Mouse (Mus musculus): ENCODE data around the gene Fem1b. TPM values are rescaled to one million over a fixed set of nuclear protein-coding genes. Genes with fewer than 3 reads are reported as not detected.
A peak's percentile ranks its signal among the peaks of the same experiment; 100 is the strongest.
"Not testable (repeated sequence)": the region's sequence is repeated elsewhere in the genome, so short reads cannot be mapped to it uniquely, and the experiment has no call there.

The Fem1b gene
- 2.2 and 4.0 TPM in 2 replicates for polyA plus RNA-seq (2012; ENCODE audit: insufficient read depth, low replicate concordance)

GRCm38 (mm10) chr9:62811516-62812121 is at the start of gene Fem1b:
Fem1b (minus strand) TSS chr9:62811934.
- H3K27me3 ChIP-seq (replicated peaks): no peaks in the 10 kb centered on the region
- H3K36me3 ChIP-seq (replicated peaks; ENCODE audit: low read length): peaks cover 8% of the 10 kb centered on the region
- peak within 1 kb of the TSS; percentile 100 for H3K4me3 ChIP-seq (replicated peaks)
- peaks cover 56% of the 10 kb centered on the region for H3K4me1 ChIP-seq
- TF ChIP-seq GATA1 (IDR thresholded peaks at IDR 0.05; ENCODE audit: borderline replicate concordance, low read length): no peak
- H3K9me3 ChIP-seq: no peaks in the 10 kb centered on the region

DNA sequence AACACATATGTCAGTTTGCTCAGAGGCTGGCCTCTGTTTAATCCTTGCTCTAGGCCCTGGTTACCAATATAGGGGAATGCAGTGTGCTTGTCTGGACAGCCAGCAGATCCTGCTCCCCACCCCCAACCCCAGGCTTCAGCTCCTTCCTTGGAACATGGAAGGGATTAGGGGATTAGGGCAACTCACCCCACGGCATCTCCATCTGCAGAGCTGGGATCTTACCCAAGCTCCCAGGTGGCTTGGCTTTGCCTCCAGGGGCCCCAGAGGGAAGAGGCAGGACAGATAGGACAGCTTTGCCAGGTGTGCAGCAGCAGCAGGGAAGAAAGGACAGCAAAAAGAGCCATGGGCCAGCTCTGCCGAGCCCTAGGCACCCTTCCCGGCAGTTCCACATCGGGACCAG is 49.1 kb upstream of the Fem1b start:
- Histone ChIP-seq H3K4me3 (replicated peaks) (no peak overlapping the region), H3K4me1 (peaks cover 35% of the 10 kb centered on the region), H3K36me3 (replicated peaks; ENCODE audit: low read length) (no peaks in the 10 kb centered on the region), H3K9me3 (no peaks in the 10 kb centered on the region), H3K27me3 (replicated peaks) (peaks cover 13% of the 10 kb centered on the region)
- TF ChIP-seq FLI1 (IDR thresholded peaks at IDR 0.05; ENCODE audit: low read length) (no peak), GATA1 (IDR thresholded peaks at IDR 0.05; ENCODE audit: borderline replicate concordance, low read length) (no peak)

GRCm38 (mm10) chr9:62860102-62860501 is 48.4 kb upstream of the Fem1b start:
- Histone ChIP-seq H3K4me1 (peaks cover 35% of the 10 kb centered on the region), H3K27me3 (replicated peaks) (peaks cover 13% of the 10 kb centered on the region)
- H3K36me3 ChIP-seq (replicated peaks; ENCODE audit: low read length); H3K9me3 ChIP-seq; H3K4me3 ChIP-seq (replicated peaks): not testable (repeated sequence)

- Histone ChIP-seq H3K4me3 (replicated peaks) (no peak overlapping the region), H3K4me1 (peaks cover 50% of the 10 kb centered on the region), H3K9me3 (no peaks in the 10 kb centered on the region)
Measured at GRCm38 (mm10) chr9:62858266-62859019, 46.7 kb upstream of the Fem1b start.

DNA sequence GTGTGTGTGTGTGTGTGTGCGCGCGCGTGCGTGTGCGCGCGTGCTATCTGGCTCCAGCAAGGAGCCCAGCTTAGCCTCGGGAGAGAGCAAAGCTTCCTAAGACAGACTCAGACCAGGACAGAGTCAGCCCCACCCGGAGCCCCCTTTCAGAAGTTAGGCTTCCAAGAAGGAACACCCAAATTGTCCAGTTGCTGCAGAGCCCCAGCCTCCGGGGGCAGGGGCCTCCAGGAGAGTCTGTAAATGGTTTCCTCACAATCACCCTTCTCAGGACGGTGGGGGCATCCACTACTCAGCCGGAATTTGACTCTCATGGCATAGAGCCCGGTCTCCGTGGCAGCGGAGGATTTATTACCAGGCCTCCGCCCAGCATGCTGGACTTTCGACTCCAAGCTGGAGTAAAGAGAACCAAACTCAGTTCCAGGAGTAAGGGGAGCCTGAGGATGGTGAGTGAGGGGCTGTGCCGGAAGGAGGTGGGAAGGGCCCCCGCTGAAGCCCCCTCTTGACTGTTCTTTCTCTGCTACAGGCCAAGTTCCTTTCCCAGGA is 46.1 kb upstream of the Fem1b start, which contains the start of gene Calml4:
Calml4 (plus strand) TSS at position 362 of the 543 bp plus-strand sequence.
- Histone ChIP-seq H3K9me3 (no peaks in the 10 kb centered on the region), H3K36me3 (replicated peaks; ENCODE audit: low read length) (no peaks in the 10 kb centered on the region), H3K4me1 (peaks cover 50% of the 10 kb centered on the region), H3K27me3 (replicated peaks) (peaks cover 13% of the 10 kb centered on the region), H3K4me3 (replicated peaks) (peak within 1 kb of the TSS; percentile 47)
- TF ChIP-seq GATA1 (IDR thresholded peaks at IDR 0.05; ENCODE audit: borderline replicate concordance, low read length) (no peak), FLI1 (IDR thresholded peaks at IDR 0.05; ENCODE audit: low read length) (no peak)

More at GRCm38 (mm10) chr9:62858266-62859019, 46.7 kb upstream of the Fem1b start:
- H3K27me3 ChIP-seq (replicated peaks): peaks cover 13% of the 10 kb centered on the region
- TF ChIP-seq FLI1 (IDR thresholded peaks at IDR 0.05; ENCODE audit: low read length): no peak
- no peaks in the 10 kb centered on the region for H3K36me3 ChIP-seq (replicated peaks; ENCODE audit: low read length)

GRCm38 (mm10) chr9:62857216-62857615 is 45.5 kb upstream of the Fem1b start:
- Histone ChIP-seq H3K9me3 (no peaks in the 10 kb centered on the region), H3K4me3 (replicated peaks) (peak overlapping the region; percentile 47), H3K36me3 (replicated peaks; ENCODE audit: low read length) (peaks cover 2% of the 10 kb centered on the region), H3K27me3 (replicated peaks) (peaks cover 13% of the 10 kb centered on the region), H3K4me1 (peaks cover 50% of the 10 kb centered on the region)
- TF ChIP-seq FLI1 (IDR thresholded peaks at IDR 0.05; ENCODE audit: low read length) (no peak), GATA1 (IDR thresholded peaks at IDR 0.05; ENCODE audit: borderline replicate concordance, low read length) (no peak)

- peaks cover 60% of the 10 kb centered on the region for H3K4me1 ChIP-seq
- H3K27me3 ChIP-seq (replicated peaks): peaks cover 8% of the 10 kb centered on the region
- H3K9me3 ChIP-seq: no peaks in the 10 kb centered on the region
- H3K4me3 ChIP-seq (replicated peaks): no peak overlapping the region
- peaks cover 27% of the 10 kb centered on the region for H3K36me3 ChIP-seq (replicated peaks; ENCODE audit: low read length)
- TF ChIP-seq FLI1 (IDR thresholded peaks at IDR 0.05; ENCODE audit: low read length) (no peak), GATA1 (IDR thresholded peaks at IDR 0.05; ENCODE audit: borderline replicate concordance, low read length) (no peak)
Measured at GRCm38 (mm10) chr9:62854483-62854882, 42.7 kb upstream of the Fem1b start.

DNA sequence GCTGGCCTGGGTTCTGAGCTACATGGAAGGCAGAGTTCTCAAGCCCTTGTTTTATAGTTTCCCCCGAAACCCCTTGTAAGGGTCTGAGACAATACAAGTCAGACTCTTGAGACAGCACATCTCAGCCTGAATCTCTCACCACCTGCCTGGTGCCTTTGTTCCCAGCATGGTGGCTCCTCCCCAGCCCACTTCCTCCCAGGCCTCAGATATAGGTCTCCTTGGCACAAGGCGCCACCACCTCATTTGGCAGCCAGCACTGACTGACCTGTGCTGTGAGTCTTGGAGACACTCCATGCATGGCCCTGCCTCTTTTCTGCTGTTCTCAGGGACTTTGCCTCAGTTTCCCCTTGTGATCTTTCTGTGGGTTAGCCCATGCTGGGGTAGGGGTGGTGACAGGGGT is 39.8 kb upstream of the Fem1b start:
- Histone ChIP-seq H3K9me3 (no peaks in the 10 kb centered on the region), H3K36me3 (replicated peaks; ENCODE audit: low read length) (peaks cover 53% of the 10 kb centered on the region), H3K4me1 (peaks cover 57% of the 10 kb centered on the region), H3K27me3 (replicated peaks) (no peaks in the 10 kb centered on the region), H3K4me3 (replicated peaks) (no peak overlapping the region)
- TF ChIP-seq FLI1 (IDR thresholded peaks at IDR 0.05; ENCODE audit: low read length) (no peak), GATA1 (IDR thresholded peaks at IDR 0.05; ENCODE audit: borderline replicate concordance, low read length) (no peak)

- Histone ChIP-seq H3K36me3 (replicated peaks; ENCODE audit: low read length) (peaks cover 77% of the 10 kb centered on the region), H3K27me3 (replicated peaks) (no peaks in the 10 kb centered on the region), H3K4me1 (peaks cover 49% of the 10 kb centered on the region), H3K4me3 (replicated peaks) (no peak overlapping the region), H3K9me3 (no peaks in the 10 kb centered on the region)
- TF ChIP-seq FLI1 (IDR thresholded peaks at IDR 0.05; ENCODE audit: low read length) (no peak), GATA1 (IDR thresholded peaks at IDR 0.05; ENCODE audit: borderline replicate concordance, low read length) (no peak)
Measured at GRCm38 (mm10) chr9:62848641-62849040, 36.9 kb upstream of the Fem1b start.

DNA sequence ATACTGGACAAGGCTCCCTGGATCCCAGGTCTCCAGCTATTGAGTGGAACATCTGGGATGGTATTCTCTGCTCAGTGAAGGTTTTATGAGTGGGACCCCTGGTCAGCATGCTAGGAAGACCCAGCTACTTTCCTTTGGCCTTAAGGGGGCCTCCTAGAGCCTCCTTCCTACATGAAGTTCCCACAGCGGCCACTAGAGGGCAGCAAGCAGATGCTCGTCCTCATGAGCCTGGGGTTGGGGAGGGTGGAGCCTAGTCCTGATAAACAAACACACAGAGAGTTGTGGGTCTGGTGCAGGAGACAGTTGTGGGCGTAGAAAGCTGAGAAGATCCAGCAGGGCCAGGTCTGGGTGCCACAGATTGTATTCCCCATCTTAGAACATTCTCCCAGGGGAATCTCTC is 36.0 kb upstream of the Fem1b start:
- Histone ChIP-seq H3K4me3 (replicated peaks) (no peak overlapping the region), H3K4me1 (peaks cover 52% of the 10 kb centered on the region), H3K36me3 (replicated peaks; ENCODE audit: low read length) (peaks cover 86% of the 10 kb centered on the region), H3K9me3 (no peaks in the 10 kb centered on the region), H3K27me3 (replicated peaks) (no peaks in the 10 kb centered on the region)
- TF ChIP-seq FLI1 (IDR thresholded peaks at IDR 0.05; ENCODE audit: low read length) (no peak), GATA1 (IDR thresholded peaks at IDR 0.05; ENCODE audit: borderline replicate concordance, low read length) (no peak)

Measured in megakaryocyte, embryonic 14.5 days (primary cell).